Mouse (Mus musculus) CH12.LX (cell line): Measurements from ENCODE around the gene Gramd1b.

Experiments used
- CTCF ChIP-seq, 2 experiments: IDR thresholded peaks in 1 of 2; conservative IDR thresholded peaks in 1 of 2; 2 replicates each; pipeline ENCODE4 v1.5.1; 2011 to 2012; ENCODE audit warnings: low read depth in 2 of 2, low read length in 2 of 2, improper control_type of control experiment in 1 of 2, inconsistent platforms in 1 of 2, mild to moderate bottlenecking in 1 of 2, moderate library complexity in 1 of 2
- EP300 ChIP-seq: IDR thresholded peaks from 2 replicates; pipeline ENCODE4 v1.6.1; 2011; ENCODE audit warnings: low read length, improper control_type of control experiment
- UBTF ChIP-seq: IDR thresholded peaks from 2 replicates; pipeline ENCODE4 v1.6.1; 2012; ENCODE audit warnings: low read depth, mild to moderate bottlenecking, inconsistent platforms, low read length, improper control_type of control experiment, moderate library complexity

GRCm38 (mm10) chr9:40424874-40425273 is 106.3 kb downstream of the Gramd1b start:
- TF ChIP-seq UBTF (no peak), CTCF (conservative IDR thresholded peaks at IDR 0.05 in 1 of 2, IDR thresholded peaks at IDR 0.05 in 1 of 2; ENCODE audit: low read depth in 2 of 2, low read length in 2 of 2) (no peak), EP300 (no peak)
